Mouse (Mus musculus): ENCODE measurements at regions not wholly inside any gene's neighbourhood (a gene's known extent, or its start where the extent isn't known, plus 50 kb on each side); places are given as distances from the start of the nearest gene placed in this dataset.

DNA sequence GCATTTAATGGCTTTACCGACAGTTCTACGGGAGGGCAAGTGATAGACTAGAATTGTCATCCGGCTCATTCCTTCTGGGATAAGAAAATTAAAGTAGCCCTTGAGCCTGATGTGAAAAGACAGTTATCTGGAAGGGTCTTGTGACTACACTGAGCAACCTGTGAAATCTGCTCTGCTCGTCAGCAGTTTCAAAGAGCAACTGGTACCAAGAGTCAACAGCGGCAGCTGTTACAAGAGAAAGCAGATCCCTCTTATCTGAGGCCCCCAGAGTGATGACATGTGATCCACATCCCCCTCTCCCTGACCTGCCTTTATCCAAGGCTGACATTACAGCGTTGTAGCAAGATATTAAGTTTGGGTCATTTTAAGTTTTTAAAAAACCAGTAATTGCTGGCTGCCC is 52.6 kb upstream of the Unc13c start:
- Histone ChIP-seq H3K27ac (ENCODE audit: insufficient read depth, low read depth, low read length) (no peak overlapping the region), H3K27me3 (replicated peaks; ENCODE audit: control insufficient read depth, insufficient read depth, low read length) (no peaks in the 10 kb centered on the region), H3K4me3 (ENCODE audit: insufficient read depth, low read depth, low read length) (no peak overlapping the region), H3K36me3 (ENCODE audit: control insufficient read depth, insufficient read depth, low read length) (no peaks in the 10 kb centered on the region), H3K4me1 (ENCODE audit: control insufficient read depth, insufficient read depth, low read length) (no peaks in the 10 kb centered on the region)
- 29% methylated on average over 6 of the region's 6 CpGs for WGBS
- TF ChIP-seq POLR2A (IDR thresholded peaks at IDR 0.05; ENCODE audit: low read depth, low read length) (no peak), CTCF (conservative IDR thresholded peaks at IDR 0.05; ENCODE audit: insufficient read depth, insufficient read length, low read depth, low read length) (no peak)
- no peak for DNase-seq

DNA sequence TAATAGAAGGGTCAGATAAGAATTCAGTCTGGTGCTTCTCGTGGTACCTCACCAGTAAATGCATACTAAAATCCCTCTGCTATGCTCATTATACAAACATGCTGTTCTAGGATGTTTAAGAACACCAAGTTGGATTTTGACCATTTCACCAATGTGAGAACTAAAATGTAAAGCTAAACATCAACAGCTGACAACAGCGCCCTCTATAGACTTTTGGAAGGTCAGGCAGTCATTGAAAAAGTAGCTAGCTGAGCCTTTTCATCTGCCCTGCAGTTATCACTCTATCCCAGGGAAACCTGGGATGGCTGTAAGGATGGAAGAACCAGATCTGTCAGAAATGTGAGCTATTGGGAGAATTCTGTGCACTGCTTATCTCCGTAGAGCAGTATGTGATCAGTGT is 55.2 kb upstream of the Unc13c start:
- H3K4me1 ChIP-seq (ENCODE audit: control insufficient read depth, insufficient read depth, low read length), result no peaks in the 10 kb centered on the region
- no peak overlapping the region for H3K27ac ChIP-seq (ENCODE audit: insufficient read depth, low read depth, low read length)
- no peaks in the 10 kb centered on the region for H3K27me3 ChIP-seq (replicated peaks; ENCODE audit: control insufficient read depth, insufficient read depth, low read length)
- WGBS, result 63% methylated on average over 3 of the region's 3 CpGs
- no peak for TF ChIP-seq POLR2A (IDR thresholded peaks at IDR 0.05; ENCODE audit: low read depth, low read length)
- no peak for TF ChIP-seq CTCF (conservative IDR thresholded peaks at IDR 0.05; ENCODE audit: insufficient read depth, insufficient read length, low read depth, low read length)
- DNase-seq, result no peak
- H3K36me3 ChIP-seq (ENCODE audit: control insufficient read depth, insufficient read depth, low read length), result no peaks in the 10 kb centered on the region
- no peak overlapping the region for H3K4me3 ChIP-seq (ENCODE audit: insufficient read depth, low read depth, low read length)

DNA sequence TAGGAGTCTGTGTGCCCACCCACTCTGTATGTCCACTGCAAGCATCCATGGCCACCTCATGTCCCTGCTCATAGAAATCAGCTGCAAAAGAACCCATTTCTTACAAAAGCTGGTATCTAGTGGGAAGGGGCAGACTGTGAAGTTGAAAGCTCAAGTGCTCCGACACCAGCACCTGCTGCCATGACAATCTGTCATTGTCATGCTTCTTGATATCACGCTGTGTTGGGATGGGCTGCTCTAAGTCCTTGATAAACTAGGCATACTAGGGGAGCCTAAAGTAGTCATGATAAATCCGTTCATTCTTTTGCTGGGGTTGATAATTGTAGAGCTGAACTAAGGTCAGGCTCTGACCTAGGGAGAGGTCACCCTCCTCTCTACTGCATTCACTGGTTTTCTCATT is 57.4 kb upstream of the Unc13c start:
- Histone ChIP-seq H3K27ac (ENCODE audit: insufficient read depth, low read depth, low read length) (no peak overlapping the region), H3K27me3 (replicated peaks; ENCODE audit: control insufficient read depth, insufficient read depth, low read length) (no peaks in the 10 kb centered on the region), H3K36me3 (ENCODE audit: control insufficient read depth, insufficient read depth, low read length) (no peaks in the 10 kb centered on the region), H3K4me1 (ENCODE audit: control insufficient read depth, insufficient read depth, low read length) (no peaks in the 10 kb centered on the region), H3K4me3 (ENCODE audit: insufficient read depth, low read depth, low read length) (no peak overlapping the region)
- DNase-seq, result no peak
- no peak for TF ChIP-seq CTCF (conservative IDR thresholded peaks at IDR 0.05; ENCODE audit: insufficient read depth, insufficient read length, low read depth, low read length)
- TF ChIP-seq POLR2A (IDR thresholded peaks at IDR 0.05; ENCODE audit: low read depth, low read length), result no peak
- 78% methylated on average over 3 of the region's 3 CpGs for WGBS

DNA sequence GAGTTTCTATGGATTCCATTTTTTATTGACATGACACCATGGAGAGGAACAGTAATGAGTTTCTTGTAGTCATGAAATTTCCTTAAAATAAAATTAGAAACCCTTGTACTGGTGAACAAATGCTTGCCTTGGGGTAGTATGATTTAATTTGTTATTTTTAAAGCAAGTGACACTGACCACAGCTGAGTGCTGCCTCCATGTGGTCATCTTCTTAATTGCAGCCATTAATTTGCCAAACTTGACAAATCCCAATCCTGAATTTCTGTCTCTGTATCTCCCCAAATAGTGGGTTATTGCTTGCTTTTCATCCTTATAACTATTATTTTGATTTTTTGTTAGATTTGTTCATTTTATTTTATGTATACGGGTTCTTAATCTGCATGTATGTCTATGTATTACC is 59.7 kb upstream of the Unc13c start:
- H3K4me3 ChIP-seq (ENCODE audit: insufficient read depth, low read depth, low read length), result no peak overlapping the region
- no peak overlapping the region for H3K27ac ChIP-seq (ENCODE audit: insufficient read depth, low read depth, low read length)
- no peaks in the 10 kb centered on the region for H3K36me3 ChIP-seq (ENCODE audit: control insufficient read depth, insufficient read depth, low read length)
- no peak for TF ChIP-seq POLR2A (IDR thresholded peaks at IDR 0.05; ENCODE audit: low read depth, low read length)
- no peak for TF ChIP-seq CTCF (conservative IDR thresholded peaks at IDR 0.05; ENCODE audit: insufficient read depth, insufficient read length, low read depth, low read length)
- H3K4me1 ChIP-seq (ENCODE audit: control insufficient read depth, insufficient read depth, low read length), result no peaks in the 10 kb centered on the region
- DNase-seq, result peak; percentile 24
- no peaks in the 10 kb centered on the region for H3K27me3 ChIP-seq (replicated peaks; ENCODE audit: control insufficient read depth, insufficient read depth, low read length)
- 67% methylated on average over 1 of the region's 1 CpGs for WGBS

DNA sequence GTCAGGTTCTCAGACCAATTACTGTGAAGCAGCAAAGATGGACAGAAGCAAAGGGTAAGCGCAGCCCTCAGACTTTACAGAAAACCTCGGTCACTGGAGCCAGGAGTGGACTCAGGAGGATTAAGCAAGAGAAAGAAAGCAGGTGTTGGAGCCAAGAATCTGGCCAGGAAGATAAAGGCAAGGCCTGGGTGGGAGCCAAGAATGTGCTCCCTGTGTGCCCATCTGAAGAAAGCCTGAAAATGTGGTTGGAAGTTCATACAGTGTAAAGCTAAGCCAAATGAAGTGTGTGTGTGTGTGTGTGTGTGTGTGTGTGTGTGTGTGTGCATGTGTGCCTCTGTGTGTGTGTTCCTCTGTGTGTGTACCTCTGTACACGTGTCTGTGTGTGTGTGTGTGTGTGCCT is 64.2 kb upstream of the Wdr72 start:
- Histone ChIP-seq H3K4me1 (ENCODE audit: control insufficient read depth, insufficient read depth, low read length) (peaks cover 3% of the 10 kb centered on the region; the same call in 1 of the 2 replicates), H3K4me3 (ENCODE audit: insufficient read depth, low read depth, low read length) (no peak overlapping the region), H3K36me3 (ENCODE audit: control insufficient read depth, insufficient read depth, low read length) (no peaks in the 10 kb centered on the region), H3K27ac (ENCODE audit: insufficient read depth, low read depth, low read length) (no peak overlapping the region), H3K27me3 (replicated peaks; ENCODE audit: control insufficient read depth, insufficient read depth, low read length) (no peaks in the 10 kb centered on the region)
- peak; percentile 35 for DNase-seq
- 48% methylated on average over 3 of the region's 3 CpGs for WGBS
- TF ChIP-seq POLR2A (IDR thresholded peaks at IDR 0.05; ENCODE audit: low read depth, low read length) (no peak), CTCF (conservative IDR thresholded peaks at IDR 0.05; ENCODE audit: insufficient read depth, insufficient read length, low read depth, low read length) (no peak)

DNA sequence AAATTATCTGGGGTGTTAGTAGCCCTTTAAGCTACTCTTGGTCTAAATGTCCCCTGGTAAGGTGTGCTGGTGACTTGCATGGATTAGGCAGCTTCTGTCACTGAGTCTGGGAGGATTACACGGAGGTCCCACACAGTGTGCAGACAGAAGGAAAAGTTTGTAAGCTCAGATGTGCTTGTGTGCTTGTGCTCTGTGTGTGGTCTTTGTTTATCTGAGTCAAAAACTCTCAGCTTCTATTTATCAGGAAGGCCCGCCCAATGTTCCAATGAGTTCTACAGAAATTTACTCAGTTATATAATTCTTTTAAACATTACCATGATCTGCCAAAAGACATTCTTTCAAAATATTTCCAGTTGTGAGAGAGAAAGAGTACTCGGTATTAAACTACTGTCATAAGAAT is 60.4 kb upstream of the Wdr72 start:
- Histone ChIP-seq H3K27ac (ENCODE audit: insufficient read depth, low read depth, low read length) (no peak overlapping the region), H3K27me3 (replicated peaks; ENCODE audit: control insufficient read depth, insufficient read depth, low read length) (no peaks in the 10 kb centered on the region), H3K36me3 (ENCODE audit: control insufficient read depth, insufficient read depth, low read length) (no peaks in the 10 kb centered on the region), H3K4me3 (ENCODE audit: insufficient read depth, low read depth, low read length) (no peak overlapping the region), H3K4me1 (ENCODE audit: control insufficient read depth, insufficient read depth, low read length) (peaks cover 3% of the 10 kb centered on the region; the same call in 1 of the 2 replicates)
- 42% methylated on average over 3 of the region's 3 CpGs for WGBS
- peak; percentile 8 for DNase-seq
- TF ChIP-seq CTCF (conservative IDR thresholded peaks at IDR 0.05; ENCODE audit: insufficient read depth, insufficient read length, low read depth, low read length) (no peak), POLR2A (IDR thresholded peaks at IDR 0.05; ENCODE audit: low read depth, low read length) (no peak)

DNA sequence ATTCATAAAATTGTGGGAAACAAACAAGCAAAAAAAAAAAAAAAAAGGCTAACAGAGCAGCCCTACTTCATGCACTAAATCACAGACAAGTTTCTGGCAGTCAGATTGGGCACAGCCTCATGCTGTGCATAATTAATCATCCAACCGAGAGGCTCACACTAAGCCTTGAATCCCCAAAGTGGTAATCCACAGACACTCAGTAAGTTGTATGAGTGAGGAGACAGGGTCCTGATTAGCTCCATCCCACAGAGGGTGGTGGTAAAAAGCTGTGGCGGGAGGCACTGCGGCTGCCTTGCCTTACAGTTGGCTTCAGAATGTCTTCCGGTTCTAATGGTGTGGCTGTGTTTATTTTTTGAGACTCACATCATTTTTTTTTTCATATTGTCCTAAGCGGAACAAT is 53.4 kb upstream of the Wdr72 start:
- DNase-seq, result no peak
- TF ChIP-seq POLR2A (IDR thresholded peaks at IDR 0.05; ENCODE audit: low read depth, low read length), result no peak
- TF ChIP-seq CTCF (conservative IDR thresholded peaks at IDR 0.05; ENCODE audit: insufficient read depth, insufficient read length, low read depth, low read length), result no peak
- Histone ChIP-seq H3K27me3 (replicated peaks; ENCODE audit: control insufficient read depth, insufficient read depth, low read length) (no peaks in the 10 kb centered on the region), H3K27ac (ENCODE audit: insufficient read depth, low read depth, low read length) (no peak overlapping the region), H3K4me1 (ENCODE audit: control insufficient read depth, insufficient read depth, low read length) (no peaks in the 10 kb centered on the region; the same call in 1 of the 2 replicates), H3K4me3 (ENCODE audit: insufficient read depth, low read depth, low read length) (no peak overlapping the region), H3K36me3 (ENCODE audit: control insufficient read depth, insufficient read depth, low read length) (no peaks in the 10 kb centered on the region)
- 48% methylated on average over 5 of the region's 5 CpGs for WGBS

All from kidney, adult 2 months (tissue).